Mouse (Mus musculus) left cerebral cortex, adult 18-20 months (tissue): ENCODE data around the gene Btnl1. TPM values are rescaled to one million over a fixed set of nuclear protein-coding genes. Genes with fewer than 3 reads are reported as not detected.

ENCODE experiments used
- DNase-seq, 2 experiments: peaks; one replicate each; pipeline ENCODE4 v3.0.0; 2021 to 2022; ENCODE audit warnings: low spot score in 2 of 2, mixed read lengths in 1 of 2
- long read RNA-seq, 2 experiments: library from polyadenylated mRNA; stranded (forward); transcript quantifications; one replicate each; pipeline ENCODE4 v2.0.0; 2021
- total RNA-seq, 2 experiments: library from RNA; stranded (reverse); gene quantifications; 2 replicates each; pipeline ENCODE4 v1.2.3; 2021

Btnl1 gene
- not detected for total RNA-seq
- long read RNA-seq, experiment 1 = 0 reads
- long read RNA-seq, experiment 2 = 0 reads

DNA sequence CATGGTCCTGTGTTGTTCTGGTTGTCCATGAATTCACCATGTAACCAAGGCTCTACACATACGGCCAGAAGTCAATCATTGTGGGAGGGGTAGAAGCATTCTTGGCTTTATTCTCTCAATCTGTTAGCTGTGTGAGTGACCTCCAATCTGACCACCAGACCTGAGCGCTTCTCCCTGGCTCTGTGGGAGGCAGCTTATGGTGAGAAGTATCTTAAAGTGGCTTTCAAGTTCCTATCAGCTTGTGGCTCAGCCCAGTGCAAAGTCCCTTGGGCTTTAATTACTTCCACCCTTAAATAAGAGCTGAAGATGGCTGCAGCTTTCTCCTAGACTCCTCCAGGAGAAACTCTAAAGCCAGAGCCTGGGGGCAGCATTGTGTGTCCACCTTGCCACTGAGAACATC is at the start of gene Btnl1:
Gene Btnl1, plus strand, starts transcription at position 286 of the 400 bp plus-strand sequence.
- DNase-seq = no peak

DNA sequence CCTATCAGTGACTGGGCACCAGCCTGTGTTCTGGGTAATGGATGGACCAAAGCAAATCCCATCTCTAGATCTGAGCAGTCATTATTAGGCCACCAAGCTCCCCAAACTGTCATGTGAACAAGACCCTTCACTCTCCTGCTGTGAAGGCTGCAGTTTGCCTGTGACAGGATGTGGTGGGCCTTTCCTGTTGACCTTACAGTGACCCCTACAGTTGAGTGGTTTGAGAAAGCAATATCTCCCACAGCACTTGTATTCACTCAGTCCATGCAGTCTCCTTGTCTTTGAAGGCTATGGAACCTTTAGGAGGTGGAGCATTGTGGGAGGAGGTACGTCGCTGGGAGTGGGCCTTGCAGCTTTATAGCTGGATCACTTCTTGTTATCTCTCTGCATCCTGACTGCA is 47.1 kb upstream of the Btnl1 start:
- no peak for DNase-seq

DNA sequence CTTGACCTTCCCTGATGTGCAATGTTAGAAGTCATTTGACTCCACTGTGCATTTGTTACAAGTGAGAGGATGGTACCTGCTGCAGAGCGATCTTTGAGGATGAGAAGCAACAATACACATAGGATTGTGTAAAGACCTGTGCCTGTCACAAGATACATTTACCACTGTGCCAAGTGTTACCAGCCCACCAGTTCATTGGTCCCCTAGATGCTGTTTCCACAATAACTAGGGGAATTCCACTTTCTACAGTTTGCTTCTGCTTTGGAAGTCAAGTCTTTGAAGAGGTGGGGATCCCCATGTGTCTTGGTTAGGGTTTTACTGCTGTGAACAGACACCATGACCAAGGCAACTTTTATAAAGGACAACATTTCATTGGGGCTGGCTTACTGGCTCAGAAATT is 45.7 kb upstream of the Btnl1 start:
- DNase-seq = no peak

DNA sequence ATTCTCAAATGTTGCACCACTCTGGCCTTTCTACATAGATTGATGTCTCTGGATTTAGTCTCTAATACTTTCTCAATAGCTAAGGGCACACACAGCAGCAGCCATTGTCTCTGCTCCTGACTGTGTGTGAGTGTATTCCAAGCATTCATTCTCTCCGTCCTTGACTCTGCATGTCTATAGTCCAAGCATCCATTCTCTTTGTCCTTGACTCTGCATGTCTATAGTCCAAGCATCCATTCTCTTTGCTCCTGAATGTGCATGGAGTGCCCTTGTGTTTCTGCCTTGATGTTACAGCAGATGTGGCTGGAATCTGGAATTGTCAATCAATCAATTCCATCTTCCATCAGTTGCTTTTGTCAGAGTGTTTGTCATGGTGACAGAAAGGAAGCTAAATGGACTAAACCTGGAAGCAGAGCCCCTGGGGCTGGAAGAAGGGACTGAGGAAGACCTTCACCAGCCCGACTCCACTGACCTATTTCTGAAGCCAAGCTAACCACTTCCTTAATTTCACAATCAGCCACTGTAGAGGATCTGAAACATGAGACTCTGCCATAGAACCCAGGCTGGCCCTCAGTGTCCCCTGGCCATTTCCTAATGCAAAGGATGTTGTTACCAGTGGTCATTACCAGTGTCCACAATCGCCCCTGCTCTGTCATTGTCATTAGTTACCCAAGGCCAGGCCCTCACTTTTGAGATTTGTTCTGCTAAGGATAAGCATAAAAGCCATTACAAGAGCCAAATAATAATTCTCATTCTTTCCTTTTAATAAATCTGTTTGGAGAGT is 36.1 kb upstream of the Btnl1 start:
- DNase-seq = no peak

DNA sequence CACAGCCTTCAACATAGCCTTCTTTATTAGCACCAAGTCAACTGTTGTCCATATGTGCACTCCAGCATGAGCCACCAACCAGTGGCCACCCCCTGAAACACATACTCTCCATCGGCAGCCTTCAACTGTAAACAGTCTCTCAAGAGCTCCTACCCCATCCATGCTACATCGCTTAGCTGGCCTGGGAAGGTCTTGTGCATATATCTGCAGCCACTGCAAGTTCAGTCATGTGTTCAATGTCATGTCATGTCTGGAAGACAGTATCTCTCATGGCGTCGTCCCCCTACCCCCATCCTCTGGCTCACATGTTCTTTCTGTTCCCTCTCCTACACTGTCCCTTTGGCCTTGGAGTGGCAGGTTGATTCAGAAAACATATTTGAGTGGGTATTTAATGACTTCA is 32.0 kb upstream of the Btnl1 start:
- DNase-seq = no peak

DNA sequence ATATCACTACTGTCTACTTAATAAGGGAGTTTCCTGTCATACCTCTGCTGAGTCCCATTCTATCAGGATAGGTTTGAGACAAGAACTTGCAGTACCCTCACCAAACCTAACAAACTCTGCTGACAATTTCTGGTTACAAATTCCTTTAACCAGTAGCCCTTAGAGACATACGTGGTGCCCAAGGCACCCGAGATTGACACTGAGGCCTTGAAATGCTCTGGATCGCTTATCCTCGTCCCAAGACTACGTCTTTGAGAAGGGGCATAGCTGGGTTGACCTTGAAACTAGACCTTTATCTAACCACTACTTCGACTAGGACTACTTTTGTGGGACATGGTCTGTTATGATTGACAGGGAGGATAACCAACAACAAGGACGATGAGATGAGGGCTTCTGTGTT is 31.4 kb upstream of the Btnl1 start:
- DNase-seq = no peak

DNA sequence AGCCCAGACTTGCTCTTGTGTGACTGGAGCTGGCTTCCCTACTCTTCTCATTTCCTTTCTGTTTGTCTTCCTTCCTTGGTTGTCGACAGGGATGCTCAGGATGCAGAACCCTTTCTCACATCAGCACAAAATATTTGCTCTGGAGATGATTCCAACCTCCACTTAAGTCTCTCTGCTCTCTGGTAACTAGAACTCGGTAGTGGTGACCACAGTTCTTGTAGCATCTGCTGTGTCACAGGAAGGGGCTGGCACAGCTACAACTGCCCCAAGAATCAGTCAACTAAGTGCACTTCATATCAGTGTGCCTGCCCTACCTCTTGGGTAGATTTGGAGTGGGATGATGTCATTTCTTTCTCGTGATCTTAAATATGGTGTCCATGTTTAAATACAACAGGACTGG is 30.9 kb upstream of the Btnl1 start:
- DNase-seq = no peak

DNA sequence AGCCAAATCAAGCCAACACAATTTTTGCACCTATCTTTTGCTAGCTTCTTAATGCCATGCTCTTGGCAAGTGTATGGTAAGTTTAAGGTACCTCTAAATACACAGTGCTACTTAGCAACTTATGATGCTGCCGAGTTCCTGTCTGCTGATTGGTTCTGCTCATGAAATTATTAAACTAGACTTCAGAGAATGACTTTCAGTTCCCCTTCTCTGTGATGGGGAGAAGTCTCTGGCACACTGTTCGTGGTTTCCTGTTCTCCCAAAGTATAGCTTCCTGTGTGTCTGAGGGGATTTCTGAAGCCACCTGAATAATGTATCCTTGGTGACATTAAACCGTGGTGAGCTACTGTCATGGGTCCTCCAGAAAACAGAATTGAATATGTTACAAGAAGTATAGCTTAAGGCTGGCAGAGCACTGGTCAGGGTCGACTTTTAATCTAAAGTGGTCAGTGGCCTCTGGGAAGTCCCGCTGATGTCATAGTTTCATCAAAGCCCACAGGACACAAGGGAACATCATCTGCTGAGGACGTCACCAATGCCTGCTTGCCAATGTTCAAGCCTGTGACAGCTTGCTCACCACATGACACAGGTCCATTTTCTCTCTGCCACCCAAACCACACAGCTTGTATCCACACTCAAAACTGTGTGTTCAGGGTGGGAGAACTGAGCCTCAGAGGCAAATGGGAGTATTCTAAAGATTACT is 29.2 kb upstream of the Btnl1 start:
- DNase-seq = peak; percentile 23 to 43

DNA sequence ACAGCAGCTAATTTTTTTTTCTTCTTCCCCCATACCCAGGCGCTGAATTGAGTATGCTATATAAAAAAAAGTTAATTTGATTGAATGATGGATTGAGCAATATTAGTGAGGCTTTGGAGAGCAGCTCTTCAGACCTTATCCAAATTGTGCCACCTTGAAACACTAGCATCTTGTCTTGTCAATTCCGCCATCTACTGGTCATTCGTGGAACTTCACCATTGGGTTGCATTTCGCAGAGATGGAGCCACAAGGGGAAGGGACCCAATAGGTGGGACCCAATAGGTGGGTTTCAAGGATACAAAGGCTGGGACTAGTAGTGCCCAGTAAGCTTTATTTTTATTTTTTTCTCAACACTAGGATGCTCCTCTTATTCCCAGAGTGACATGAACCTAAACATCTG is 27.5 kb upstream of the Btnl1 start:
- peak; percentile 70 to 87 for DNase-seq

DNA sequence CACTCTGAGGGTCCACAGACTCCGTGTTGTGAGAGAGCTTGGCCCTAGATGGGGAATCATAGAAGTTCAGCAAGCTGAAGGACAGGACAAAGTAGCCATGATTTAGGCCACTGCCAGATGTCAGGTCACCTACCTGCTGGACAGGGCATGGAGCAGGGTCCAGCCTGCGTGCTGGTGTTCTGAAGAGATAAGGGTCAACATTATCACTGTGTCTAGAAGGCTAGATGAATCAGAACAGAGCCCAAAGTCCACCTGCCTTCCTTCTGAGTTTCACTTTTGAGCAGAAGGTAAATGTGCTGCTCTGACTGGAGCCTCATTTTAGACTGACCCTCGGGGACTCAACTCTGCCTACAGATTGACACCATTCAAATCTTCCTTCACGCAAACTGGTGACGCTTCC is 22.4 kb upstream of the Btnl1 start, which contains the start of gene Btnl2:
Gene Btnl2, plus strand, starts transcription at position 284 of the 400 bp plus-strand sequence.
- DNase-seq = no peak

DNA sequence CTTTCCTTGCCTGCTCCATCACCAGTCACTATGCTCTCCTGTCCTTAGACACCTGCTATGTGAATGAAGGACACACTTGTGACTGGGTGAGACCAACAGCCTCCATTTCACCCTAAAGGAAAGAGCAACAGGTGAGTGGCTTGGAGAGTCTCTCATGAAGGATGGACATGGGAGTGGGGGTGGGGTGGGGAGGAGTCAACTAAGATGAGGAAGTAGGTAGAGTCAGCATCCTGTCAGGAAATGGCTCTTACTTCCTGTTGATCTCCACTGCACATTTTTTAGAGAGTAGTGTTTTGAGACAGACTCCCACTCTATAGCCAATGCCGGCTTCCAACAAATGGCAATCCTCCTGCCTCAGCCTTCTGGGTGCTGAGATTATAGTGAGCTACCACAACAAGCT is 22.0 kb upstream of the Btnl1 start:
- DNase-seq = no peak

DNA sequence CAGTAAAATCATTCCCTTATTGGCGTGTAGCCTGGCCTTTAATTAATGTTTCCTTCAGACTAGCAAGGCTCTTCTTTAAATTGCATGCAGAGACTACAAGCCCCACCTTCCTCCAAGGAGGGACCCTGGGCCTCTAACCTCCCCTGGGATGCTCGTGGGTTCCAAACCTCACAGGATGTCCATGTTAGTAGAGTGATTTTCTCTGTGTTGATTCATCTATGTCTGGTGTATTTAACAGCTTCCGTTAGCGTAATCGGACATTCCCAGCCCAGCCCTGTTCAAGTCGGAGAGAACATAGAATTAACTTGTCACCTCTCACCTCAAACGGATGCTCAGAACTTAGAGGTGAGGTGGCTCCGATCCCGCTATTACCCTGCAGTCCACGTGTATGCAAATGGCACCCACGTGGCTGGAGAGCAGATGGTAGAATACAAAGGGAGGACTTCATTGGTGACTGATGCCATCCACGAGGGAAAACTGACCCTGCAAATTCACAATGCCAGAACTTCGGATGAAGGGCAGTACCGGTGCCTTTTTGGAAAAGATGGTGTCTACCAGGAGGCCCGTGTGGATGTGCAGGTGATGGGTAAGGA is 13.9 kb upstream of the Btnl1 start:
- no peak for DNase-seq

DNA sequence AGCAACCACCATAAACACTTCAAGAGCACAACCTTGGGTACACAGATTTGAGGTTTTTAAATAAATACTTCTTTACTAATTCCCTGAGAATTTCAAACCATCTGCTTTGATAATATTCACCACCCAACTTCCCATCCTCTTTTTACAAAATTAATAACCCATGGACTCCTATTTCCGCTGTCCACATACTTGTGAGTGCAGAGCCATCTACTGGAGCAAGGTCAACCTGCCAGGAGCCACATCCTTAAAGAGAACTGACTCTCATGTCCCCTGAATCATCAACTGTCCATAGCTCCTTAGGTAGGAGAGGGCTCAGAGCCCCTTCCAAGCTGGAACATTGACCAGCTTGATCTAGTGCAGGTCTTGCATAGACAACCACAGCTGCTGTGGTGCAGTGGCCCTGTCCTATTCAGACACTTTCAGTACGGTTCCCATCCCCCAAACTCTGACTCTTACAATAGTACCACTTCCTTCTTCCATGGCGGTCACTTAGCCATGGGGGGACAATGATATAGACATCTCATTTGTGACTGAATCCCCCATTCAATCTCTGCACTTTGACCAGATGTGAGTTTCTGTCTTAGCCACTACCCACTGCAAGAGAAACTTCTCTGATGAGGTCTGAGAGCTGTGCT is 13.1 kb upstream of the Btnl1 start:
- DNase-seq = no peak

DNA sequence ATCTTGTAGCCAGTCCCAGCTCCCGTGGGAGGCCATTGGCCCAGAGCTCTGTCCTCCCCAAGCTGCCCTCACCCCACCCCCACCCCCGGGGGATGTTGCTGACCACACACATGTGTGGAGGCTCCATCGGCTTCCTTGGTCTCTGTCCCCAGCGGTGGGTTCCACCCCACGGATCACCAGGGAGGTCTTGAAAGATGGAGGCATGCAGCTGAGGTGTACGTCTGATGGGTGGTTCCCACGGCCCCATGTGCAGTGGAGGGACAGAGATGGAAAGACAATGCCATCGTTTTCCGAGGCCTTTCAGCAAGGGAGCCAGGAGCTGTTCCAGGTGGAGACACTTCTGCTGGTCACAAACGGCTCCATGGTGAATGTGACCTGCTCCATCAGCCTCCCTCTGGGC is 11.9 kb upstream of the Btnl1 start:
- no peak for DNase-seq

DNA sequence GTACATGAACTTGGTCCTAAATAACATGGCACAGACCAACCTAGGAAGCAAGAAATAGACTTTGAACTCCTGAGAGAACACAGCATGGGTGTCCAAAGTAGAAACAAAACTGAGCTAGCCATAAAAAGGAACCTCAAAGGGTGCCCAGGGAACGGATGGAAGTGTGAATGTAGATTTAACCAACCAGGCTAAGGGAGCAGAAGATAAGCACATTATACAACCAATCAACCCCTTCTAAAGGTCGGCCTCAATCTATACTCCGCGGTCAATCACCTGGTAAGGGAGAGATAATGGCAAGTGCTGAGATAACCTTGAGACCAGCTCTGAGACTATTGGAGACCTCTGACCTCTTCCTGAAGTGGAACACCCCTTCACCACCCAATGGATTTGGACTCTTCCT is 6.4 kb upstream of the Btnl1 start:
- no peak for DNase-seq

DNA sequence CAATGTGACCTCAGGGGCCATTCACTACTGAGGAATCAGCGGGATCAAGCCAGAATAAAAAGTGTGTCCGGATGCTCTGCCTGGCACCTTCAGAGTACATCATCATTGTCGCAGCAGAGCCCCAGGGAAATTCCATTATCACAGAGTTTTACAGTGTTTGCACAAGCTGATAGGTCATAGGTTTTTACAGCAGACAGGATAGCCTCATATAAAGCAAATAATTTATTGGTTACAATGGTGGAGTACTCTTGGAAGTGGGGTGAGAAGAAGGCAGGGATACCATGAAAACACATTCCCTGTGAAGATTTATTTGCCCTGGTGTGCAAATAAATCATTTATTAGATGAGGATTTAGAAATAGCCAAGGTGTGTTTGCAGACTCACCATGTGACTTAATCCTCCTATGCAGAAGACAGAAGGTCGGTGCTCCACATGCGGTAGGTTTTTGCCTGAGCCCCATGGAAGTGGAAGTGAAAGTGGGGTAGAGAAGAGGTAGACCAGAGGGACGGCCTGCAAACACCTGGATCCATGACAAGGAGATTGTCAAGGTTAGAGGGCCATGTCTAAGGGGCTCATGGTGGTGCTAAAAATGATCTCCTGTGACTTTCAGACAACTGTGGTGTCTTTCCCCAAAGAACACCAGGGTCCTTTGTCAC is 3.8 kb upstream of the Btnl1 start:
- no peak for DNase-seq

DNA sequence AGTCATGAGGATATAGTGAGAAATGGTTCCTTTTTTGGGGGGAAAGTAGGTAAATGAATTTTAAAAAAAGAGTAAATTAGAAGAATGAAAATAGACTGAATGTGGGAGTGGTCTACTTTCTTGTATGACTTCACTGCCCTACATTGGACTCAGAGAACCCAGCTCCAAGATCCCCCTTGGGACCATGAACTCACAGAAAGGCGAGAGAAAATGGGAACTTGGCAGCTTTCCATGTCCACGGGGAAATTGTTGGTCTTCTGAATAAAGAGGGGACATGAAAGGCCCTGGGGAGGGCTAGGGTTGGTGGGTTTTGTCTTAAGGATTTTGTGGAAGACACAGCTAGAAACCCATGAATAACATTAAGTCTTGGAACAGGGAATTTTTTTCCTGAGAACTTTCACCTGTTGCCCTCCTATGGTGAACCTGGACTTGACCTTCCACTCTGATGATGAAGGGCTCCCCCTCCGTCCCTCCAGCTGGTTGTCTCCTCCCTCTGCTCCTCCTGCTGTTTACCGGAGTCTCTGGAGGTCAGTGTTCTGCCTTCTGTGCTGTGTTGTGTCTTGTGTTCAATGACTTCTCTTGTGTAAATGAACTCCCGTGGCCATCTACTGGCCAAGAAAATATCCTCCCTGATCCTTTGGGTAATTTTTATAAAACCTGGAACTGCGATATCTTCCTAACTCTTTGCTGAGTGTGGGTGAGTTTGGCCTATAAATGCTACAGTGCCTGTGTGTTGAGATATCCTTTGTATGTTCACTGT is 698 bp downstream of the Btnl1 start:
- no peak for DNase-seq

DNA sequence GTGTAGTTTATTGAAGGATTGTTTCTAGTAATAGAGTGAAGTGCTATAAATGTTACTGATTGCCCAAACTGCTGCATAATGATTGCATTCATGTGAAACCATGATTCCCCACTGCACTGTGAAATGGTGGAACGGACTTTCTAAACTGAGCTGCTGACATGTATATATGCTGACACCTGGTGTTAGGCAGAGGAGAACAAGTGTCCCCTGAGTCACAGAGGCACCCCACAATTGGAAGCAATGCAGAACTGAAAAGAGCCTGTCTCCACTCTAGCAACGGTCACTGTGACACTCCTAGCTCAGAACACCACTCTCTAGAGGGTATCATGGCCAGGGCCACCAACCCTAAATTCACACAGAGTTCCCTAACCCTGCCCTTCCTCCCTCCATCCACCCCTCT is 1.8 kb downstream of the Btnl1 start:
- DNase-seq = no peak

DNA sequence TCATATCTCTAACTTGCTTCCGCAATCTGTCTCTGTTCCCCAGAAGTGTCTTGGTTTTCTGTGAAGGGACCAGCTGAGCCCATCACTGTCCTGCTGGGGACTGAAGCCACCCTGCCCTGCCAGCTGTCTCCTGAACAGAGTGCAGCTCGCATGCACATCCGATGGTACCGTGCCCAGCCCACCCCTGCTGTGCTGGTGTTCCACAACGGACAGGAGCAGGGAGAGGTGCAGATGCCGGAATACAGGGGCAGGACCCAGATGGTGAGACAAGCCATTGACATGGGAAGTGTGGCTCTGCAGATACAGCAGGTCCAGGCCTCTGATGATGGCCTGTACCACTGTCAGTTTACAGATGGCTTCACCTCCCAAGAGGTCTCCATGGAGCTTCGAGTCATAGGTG is 2.5 kb downstream of the Btnl1 start:
- no peak for DNase-seq

DNA sequence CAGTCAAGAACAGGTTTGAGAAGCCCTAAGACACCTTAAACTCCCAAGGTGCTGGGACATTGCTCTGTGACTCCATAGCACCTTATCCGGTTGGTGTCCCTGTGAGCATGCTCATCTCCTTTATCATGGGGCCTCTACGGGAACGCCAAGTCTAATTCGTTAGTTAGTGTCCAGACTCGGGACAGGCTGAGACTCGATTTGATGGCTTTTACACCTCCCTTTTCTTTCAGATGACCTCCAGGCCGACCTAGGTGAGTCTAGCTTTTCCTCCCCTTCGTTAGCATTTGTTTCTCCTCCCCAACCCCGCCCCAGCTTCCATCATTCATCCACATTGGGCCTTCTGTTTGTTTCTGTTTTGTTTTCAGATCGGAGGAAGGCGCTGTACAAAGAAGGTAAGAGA is 4.9 kb downstream of the Btnl1 start:
- no peak for DNase-seq

DNA sequence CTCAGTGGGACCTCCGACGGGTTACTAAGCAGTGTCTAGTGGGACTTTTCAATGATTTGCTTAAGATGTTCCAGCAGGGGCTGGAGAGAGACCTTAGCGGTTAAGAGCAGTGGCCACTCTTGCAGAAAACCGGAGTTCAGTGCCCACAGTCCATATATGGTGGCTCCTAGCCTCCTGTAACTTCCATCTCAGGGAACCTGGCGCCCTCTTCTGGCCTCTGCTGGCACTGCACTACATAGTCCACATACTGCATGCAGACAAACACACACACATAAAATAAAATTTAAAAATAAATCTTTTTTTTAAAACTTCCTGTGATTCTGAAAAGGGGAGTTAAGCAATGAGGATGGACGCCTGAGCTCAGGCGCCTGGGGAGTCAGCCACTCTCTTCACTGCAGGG is 6.3 kb downstream of the Btnl1 start:
- DNase-seq = no peak
